Mouse (Mus musculus) G1E (cell line): ENCODE results near the gene Fxyd3.

Experiments used
- CTCF ChIP-seq: IDR thresholded peaks from 2 replicates; pipeline ENCODE4 v1.5.1; 2012; ENCODE audit warnings: low read depth, low read length, inconsistent platforms, mixed read lengths
- GATA1 ChIP-seq: IDR thresholded peaks from 2 replicates; pipeline ENCODE4 v1.6.1; 2012; ENCODE audit warnings: borderline replicate concordance, low read length, inconsistent platforms, mixed read lengths
- GATA2 ChIP-seq: IDR thresholded peaks from 2 replicates; pipeline ENCODE4 v1.6.1; 2012; ENCODE audit warnings: low read depth, low read length, inconsistent platforms, borderline replicate concordance
- POLR2AphosphoS5 ChIP-seq: IDR thresholded peaks from 2 replicates; pipeline ENCODE4 v1.6.1; 2012; ENCODE audit warnings: low read depth, low read length, inconsistent platforms; ENCODE audit not compliant: insufficient replicate concordance
- TAL1 ChIP-seq: conservative IDR thresholded peaks from 2 replicates; pipeline ENCODE4 v1.6.1; 2012; ENCODE audit warnings: low read depth, low read length, inconsistent platforms, mixed read lengths

GRCm38 (mm10) chr7:31055883-31056282, 20.6 kb downstream of the Fxyd3 start:
- TF ChIP-seq CTCF (no peak), TAL1 (no peak), GATA1 (no peak), GATA2 (no peak), POLR2AphosphoS5 (no peak)
